Mouse (Mus musculus) forebrain, embryonic 10.5 days (tissue): ENCODE measurements around the gene Tnip2. TPM values are rescaled to one million over a fixed set of nuclear protein-coding genes. Genes with fewer than 3 reads are reported as not detected.
A peak's percentile ranks its signal among the peaks of the same experiment; 100 is the strongest.

Experiments used
- DNase-seq: peaks from one replicate; pipeline ENCODE4 v3.0.0-alpha.2; 2017; ENCODE audit warnings: low spot score; ENCODE audit errors: extremely low spot score
- H3K27ac ChIP-seq: fragments of 300-500 bp; sonication (generic); 2 replicates; pipeline ENCODE4 v1.5.1; 2016; ENCODE audit warnings: mild to moderate bottlenecking
- H3K27me3 ChIP-seq: fragments of 300-500 bp; sonication (generic); 2 replicates; pipeline ENCODE4 v1.6.1; 2016; ENCODE audit warnings: mild to moderate bottlenecking; ENCODE audit not compliant: poor library complexity, severe bottlenecking
- H3K36me3 ChIP-seq: fragments of 300-500 bp; sonication (generic); replicated peaks from 2 replicates; pipeline ENCODE4 v1.6.1; 2016; ENCODE audit warnings: mild to moderate bottlenecking, moderate library complexity
- H3K4me1 ChIP-seq: fragments of 300-500 bp; sonication (generic); 2 replicates; pipeline ENCODE4 v1.6.1; 2016
- H3K4me3 ChIP-seq: fragments of 300-500 bp; sonication (generic); 2 replicates; pipeline ENCODE4 v1.5.1; 2016; ENCODE audit warnings: mild to moderate bottlenecking, moderate library complexity
- H3K9me3 ChIP-seq: fragments of 300-500 bp; sonication (generic); 2 replicates; pipeline ENCODE4 v1.6.1; 2016; ENCODE audit warnings: mild to moderate bottlenecking, moderate library complexity
- WGBS: fragments of 180-500 bp; shearing (Covaris S2); methylation state at CpG from one replicate; pipeline ENCODE4 v1.1.7; 2016; 5-methylcytosine and 5-hydroxymethylcytosine counted together
- polyA plus RNA-seq: library from polyadenylated mRNA; unstranded; fragments of >200 nt; fragmentation: Nextera tagmentation; extraction: Ambion mirVana; gene quantifications from 2 replicates; pipeline ENCODE4 v1.2.1, GENCODE M21; 2016

Tnip2 gene
- 6.1 and 6.7 TPM in 2 replicates for polyA plus RNA-seq

GRCm38 (mm10) chr5:34513466-34514217 is at the start of gene Tnip2:
Gene Tnip2, minus strand, starts transcription at chr5:34513991.
- H3K27ac ChIP-seq = peak within 1 kb of the TSS; percentile 82
- H3K9me3 ChIP-seq = no peaks in the 10 kb centered on the region
- peak within 1 kb of the TSS; percentile 75 for H3K4me3 ChIP-seq
- under 1% methylated on average over 64 of the region's 64 CpGs for WGBS
- H3K36me3 ChIP-seq = no peaks in the 10 kb centered on the region
- DNase-seq = peak; percentile 93
- peaks cover 24% of the 10 kb centered on the region for H3K27me3 ChIP-seq
- H3K4me1 ChIP-seq = peaks cover 17% of the 10 kb centered on the region

- DNase-seq = no peak
- no peaks in the 10 kb centered on the region for H3K9me3 ChIP-seq
- no peak overlapping the region for H3K27ac ChIP-seq
- 96% methylated on average over 4 of the region's 4 CpGs for WGBS
- no peak overlapping the region for H3K4me3 ChIP-seq
- peaks cover 26% of the 10 kb centered on the region for H3K4me1 ChIP-seq
- peaks cover 59% of the 10 kb centered on the region for H3K36me3 ChIP-seq
- peaks cover 9% of the 10 kb centered on the region; the same call in 1 of the 2 replicates for H3K27me3 ChIP-seq
These were observed 38.0 kb upstream of the Tnip2 start for GRCm38 (mm10) chr5:34551821-34552220.

- H3K27me3 ChIP-seq = peaks cover 9% of the 10 kb centered on the region; the same call in 1 of the 2 replicates
- DNase-seq = no peak
- no peaks in the 10 kb centered on the region for H3K9me3 ChIP-seq
- H3K27ac ChIP-seq = peak overlapping the region; percentile 97
- peaks cover 43% of the 10 kb centered on the region for H3K36me3 ChIP-seq
- H3K4me3 ChIP-seq = peak overlapping the region; percentile 92
- H3K4me1 ChIP-seq = peaks cover 26% of the 10 kb centered on the region
- WGBS = 21% methylated on average over 6 of the region's 6 CpGs
These were observed 36.5 kb upstream of the Tnip2 start for GRCm38 (mm10) chr5:34550251-34550650.

DNA sequence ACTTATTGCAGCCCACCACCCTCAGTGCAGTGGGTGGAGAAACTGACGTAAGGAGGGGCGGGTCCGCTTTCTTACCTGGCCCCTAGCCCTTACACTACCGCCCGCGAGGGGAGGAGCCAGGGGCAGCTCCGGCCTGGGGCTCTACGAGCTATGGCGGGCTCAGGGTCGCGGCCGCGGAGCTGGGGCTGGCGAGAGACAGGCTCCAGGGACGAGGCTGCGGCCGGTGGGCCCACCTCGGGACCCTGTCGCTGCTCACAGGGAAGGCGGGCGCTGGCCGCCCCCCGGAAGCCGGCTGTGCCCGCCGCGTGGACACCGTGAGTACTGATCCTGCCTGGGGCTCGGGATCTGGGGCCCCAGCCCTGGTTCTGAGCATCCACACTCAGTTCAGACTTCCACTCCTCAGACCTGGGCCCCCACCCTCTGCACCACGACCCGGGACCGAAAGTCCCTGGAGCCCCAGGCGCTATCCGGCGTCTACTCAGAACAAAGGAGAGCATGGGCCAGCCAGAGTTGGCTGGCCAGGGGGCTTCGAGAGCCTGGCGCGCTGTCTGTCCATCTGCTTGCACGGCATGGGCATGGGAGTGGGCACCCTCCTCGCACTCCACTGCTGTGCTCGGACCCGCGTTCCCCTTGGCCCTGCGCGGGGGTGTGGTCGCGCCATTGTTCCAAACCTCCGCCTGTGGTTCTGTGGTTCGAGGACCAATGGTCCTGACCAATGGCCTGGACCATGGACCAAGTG is 35.9 kb upstream of the Tnip2 start:
- no peaks in the 10 kb centered on the region for H3K9me3 ChIP-seq
- peaks cover 37% of the 10 kb centered on the region for H3K36me3 ChIP-seq
- H3K27ac ChIP-seq = peak overlapping the region; percentile 97
- WGBS = 0% methylated on average over 49 of the region's 49 CpGs
- peaks cover 9% of the 10 kb centered on the region; the same call in 1 of the 2 replicates for H3K27me3 ChIP-seq
- DNase-seq = peak; percentile 78
- H3K4me1 ChIP-seq = peaks cover 26% of the 10 kb centered on the region
- peak overlapping the region; percentile 92 for H3K4me3 ChIP-seq

- H3K36me3 ChIP-seq = peaks cover 32% of the 10 kb centered on the region
- H3K4me3 ChIP-seq = peak overlapping the region; percentile 92
- 28% methylated on average over 8 of the region's 8 CpGs for WGBS
- H3K27ac ChIP-seq = peak overlapping the region; percentile 97
- peaks cover 26% of the 10 kb centered on the region for H3K4me1 ChIP-seq
- no peaks in the 10 kb centered on the region for H3K9me3 ChIP-seq
- DNase-seq = no peak
- H3K27me3 ChIP-seq = peaks cover 9% of the 10 kb centered on the region; the same call in 1 of the 2 replicates
These were observed 35.3 kb upstream of the Tnip2 start for GRCm38 (mm10) chr5:34549135-34549482.

- peaks cover 26% of the 10 kb centered on the region for H3K4me1 ChIP-seq
- peaks cover 9% of the 10 kb centered on the region; the same call in 1 of the 2 replicates for H3K27me3 ChIP-seq
- no peak overlapping the region for H3K27ac ChIP-seq
- H3K36me3 ChIP-seq = peaks cover 15% of the 10 kb centered on the region
- no peak for DNase-seq
- no peak overlapping the region for H3K4me3 ChIP-seq
- H3K9me3 ChIP-seq = no peaks in the 10 kb centered on the region
These were observed 33.6 kb upstream of the Tnip2 start for GRCm38 (mm10) chr5:34547410-34547809.

DNA sequence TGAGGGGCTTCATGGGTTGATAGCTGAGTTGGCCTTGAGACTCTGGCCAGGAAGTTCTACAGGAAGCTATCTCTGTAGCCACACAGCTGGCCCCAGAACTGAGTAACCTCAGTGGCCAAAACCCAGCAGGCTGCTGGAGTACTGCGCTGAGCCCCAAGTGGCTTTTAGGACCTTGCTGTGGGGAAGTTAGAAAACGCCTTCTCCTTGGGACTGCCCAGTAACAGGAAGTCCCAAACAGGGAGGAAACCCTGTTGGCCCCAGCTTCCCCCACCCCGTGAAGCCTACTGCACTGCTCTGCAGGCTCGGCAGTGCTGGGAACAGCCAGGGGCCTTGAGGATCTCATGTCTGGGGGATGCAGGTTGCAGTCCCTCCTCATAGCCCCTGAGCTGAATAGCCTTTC is 29.3 kb upstream of the Tnip2 start:
- 64% methylated on average over 4 of the region's 4 CpGs for WGBS
- Histone ChIP-seq H3K4me1 (peaks cover 3% of the 10 kb centered on the region; the same call in 1 of the 2 replicates), H3K27ac (no peak overlapping the region), H3K36me3 (no peaks in the 10 kb centered on the region), H3K27me3 (no peaks in the 10 kb centered on the region), H3K4me3 (no peak overlapping the region), H3K9me3 (no peaks in the 10 kb centered on the region)
- no peak for DNase-seq

DNA sequence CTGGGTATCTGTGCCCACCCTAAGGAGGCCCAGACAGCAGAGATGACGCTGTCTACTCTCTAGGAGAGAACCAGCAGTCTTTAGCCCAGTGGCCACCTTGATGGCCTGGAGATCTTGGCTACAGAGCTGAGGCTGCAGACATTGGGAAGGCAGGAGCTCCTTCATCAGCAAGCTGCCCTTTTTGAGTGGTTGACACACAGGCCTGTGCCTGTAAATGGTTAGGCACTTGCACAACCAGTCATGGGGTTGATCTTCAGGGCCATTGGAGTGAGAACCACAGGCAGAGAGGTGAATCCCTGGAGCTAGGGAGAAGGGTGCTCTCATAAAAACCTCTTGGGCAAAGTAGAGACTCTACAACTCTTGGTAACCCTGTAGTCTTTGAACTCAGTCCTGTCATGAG is 28.4 kb upstream of the Tnip2 start:
- no peaks in the 10 kb centered on the region for H3K9me3 ChIP-seq
- no peak overlapping the region for H3K27ac ChIP-seq
- peaks cover 3% of the 10 kb centered on the region; the same call in 1 of the 2 replicates for H3K4me1 ChIP-seq
- WGBS = 89% methylated on average over 1 of the region's 1 CpGs
- DNase-seq = no peak
- H3K27me3 ChIP-seq = no peaks in the 10 kb centered on the region
- no peak overlapping the region for H3K4me3 ChIP-seq
- no peaks in the 10 kb centered on the region for H3K36me3 ChIP-seq

- no peak overlapping the region for H3K4me3 ChIP-seq
- H3K9me3 ChIP-seq = no peaks in the 10 kb centered on the region
- no peaks in the 10 kb centered on the region for H3K27me3 ChIP-seq
- H3K36me3 ChIP-seq = no peaks in the 10 kb centered on the region
- no peak for DNase-seq
- 91% methylated on average over 2 of the region's 2 CpGs for WGBS
- H3K27ac ChIP-seq = no peak overlapping the region
- H3K4me1 ChIP-seq = peaks cover 3% of the 10 kb centered on the region; the same call in 1 of the 2 replicates
These were observed 25.3 kb upstream of the Tnip2 start for GRCm38 (mm10) chr5:34539121-34539520.

DNA sequence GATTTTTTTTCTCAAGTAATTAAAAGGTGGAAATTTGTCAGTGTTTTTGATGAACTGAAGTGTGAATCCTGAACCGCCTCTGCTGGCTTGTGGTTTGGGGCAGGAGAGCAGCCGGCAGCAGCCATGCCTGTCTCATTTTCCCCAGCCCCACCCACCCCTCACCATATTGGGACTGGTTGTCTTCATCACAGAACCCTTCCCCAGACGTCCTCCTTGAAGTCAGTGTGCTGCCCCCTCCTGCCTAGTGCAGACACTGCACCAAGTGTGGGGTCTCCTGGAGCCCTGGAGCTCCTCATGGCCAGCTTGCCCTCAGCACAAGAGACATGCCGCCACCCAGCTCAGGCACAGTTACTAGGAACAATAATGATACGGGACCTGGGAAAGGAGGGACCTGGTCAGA is 24.7 kb upstream of the Tnip2 start:
- Histone ChIP-seq H3K4me1 (peaks cover 3% of the 10 kb centered on the region; the same call in 1 of the 2 replicates), H3K27me3 (no peaks in the 10 kb centered on the region), H3K9me3 (no peaks in the 10 kb centered on the region), H3K36me3 (no peaks in the 10 kb centered on the region), H3K4me3 (no peak overlapping the region), H3K27ac (no peak overlapping the region)
- 31% methylated on average over 5 of the region's 5 CpGs for WGBS
- DNase-seq = no peak

DNA sequence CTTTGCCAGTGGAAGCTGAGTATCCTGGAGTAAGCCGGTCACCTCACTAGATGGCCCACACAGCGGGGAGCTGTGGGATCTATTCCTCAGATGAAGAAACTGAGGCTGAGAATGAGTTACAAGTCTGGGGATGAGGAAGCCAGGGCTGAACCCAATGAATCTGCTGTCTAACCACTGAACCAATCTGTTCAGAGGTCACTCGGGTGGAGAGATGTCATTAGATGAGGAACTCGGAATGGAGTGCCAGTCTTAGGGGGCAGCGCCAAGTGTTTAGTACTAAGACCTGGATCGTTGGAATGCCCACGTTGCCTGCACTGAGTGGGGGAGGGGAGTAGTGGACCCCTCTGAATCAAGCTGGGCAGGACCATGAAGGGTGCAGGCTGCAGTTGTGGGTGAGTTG is 24.3 kb upstream of the Tnip2 start:
- Histone ChIP-seq H3K27me3 (no peaks in the 10 kb centered on the region), H3K36me3 (no peaks in the 10 kb centered on the region), H3K4me1 (peaks cover 3% of the 10 kb centered on the region; the same call in 1 of the 2 replicates), H3K27ac (no peak overlapping the region), H3K9me3 (no peaks in the 10 kb centered on the region), H3K4me3 (no peak overlapping the region)
- no peak for DNase-seq
- 79% methylated on average over 7 of the region's 7 CpGs for WGBS

DNA sequence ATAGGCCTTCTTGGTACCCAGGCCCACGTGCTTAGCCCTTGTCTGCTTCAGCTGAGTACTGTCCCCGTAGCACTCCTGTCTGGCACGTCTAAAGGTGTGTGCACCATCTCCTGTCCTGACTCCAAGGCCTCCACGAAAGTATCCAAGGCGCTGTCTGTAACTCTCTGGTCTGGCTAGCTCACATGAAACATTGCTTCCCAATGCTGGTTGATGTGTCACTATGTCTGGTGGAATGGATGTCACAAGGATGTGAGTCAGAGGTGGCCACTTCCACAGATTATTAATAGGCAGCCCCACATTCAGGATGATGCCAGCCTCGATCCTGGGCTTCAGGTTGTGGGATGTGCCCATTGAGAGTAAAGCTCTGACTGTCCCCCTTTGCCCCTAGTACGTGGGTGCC is 22.0 kb upstream of the Tnip2 start:
- Histone ChIP-seq H3K27ac (no peak overlapping the region), H3K9me3 (no peaks in the 10 kb centered on the region), H3K4me3 (no peak overlapping the region), H3K27me3 (no peaks in the 10 kb centered on the region), H3K36me3 (no peaks in the 10 kb centered on the region), H3K4me1 (peaks cover 3% of the 10 kb centered on the region; the same call in 1 of the 2 replicates)
- DNase-seq = no peak
- 85% methylated on average over 7 of the region's 7 CpGs for WGBS
